Mouse (Mus musculus) forebrain, postnatal 0 days (tissue): ENCODE data around the gene Eif4g1. TPM values are rescaled to one million over a fixed set of nuclear protein-coding genes. Genes with fewer than 3 reads are reported as not detected.
"Not testable (repeated sequence)": the region's sequence is repeated elsewhere in the genome, so short reads cannot be mapped to it uniquely, and the experiment has no call there.

Experiments used
- ATAC-seq: fragments of 200-750 bp; cut with Nextera tagmentation; 2 replicates; pipeline ENCODE4 v1.8.0; 2017; ENCODE audit warnings: mild to moderate bottlenecking, moderate library complexity
- DNase-seq: peaks from one replicate; pipeline ENCODE4 v3.0.0-alpha.2; 2015
- H3K27ac ChIP-seq: fragments of 300-500 bp; sonication (generic); 2 replicates; pipeline ENCODE4 v1.5.1; 2014; ENCODE audit warnings: low read depth, mild to moderate bottlenecking, antibody characterized with exemption, low read length, moderate library complexity, mixed read lengths
- H3K27me3 ChIP-seq: fragments of 300-500 bp; sonication (generic); 2 replicates; pipeline ENCODE4 v1.6.1; 2014; ENCODE audit warnings: mild to moderate bottlenecking, low read length, mixed read lengths; ENCODE audit not compliant: insufficient read depth
- H3K36me3 ChIP-seq: fragments of 300-500 bp; sonication (generic); 2 replicates; pipeline ENCODE4 v1.6.1; 2014; ENCODE audit warnings: mild to moderate bottlenecking, moderate library complexity; ENCODE audit not compliant: insufficient read depth
- H3K4me1 ChIP-seq: fragments of 300-500 bp; sonication (generic); 2 replicates; pipeline ENCODE4 v1.6.1; 2014; ENCODE audit warnings: antibody characterized with exemption; ENCODE audit not compliant: insufficient read depth
- H3K4me2 ChIP-seq: fragments of 300-500 bp; sonication (generic); 2 replicates; pipeline ENCODE4 v1.6.1; 2014; ENCODE audit warnings: low read depth, mild to moderate bottlenecking, moderate library complexity
- H3K4me3 ChIP-seq: fragments of 300-500 bp; sonication (generic); 2 replicates; pipeline ENCODE4 v1.5.1; 2014; ENCODE audit warnings: low read depth, low read length, mixed read lengths
- H3K9ac ChIP-seq: fragments of 300-500 bp; sonication (generic); 2 replicates; pipeline ENCODE4 v1.6.1; 2014; ENCODE audit warnings: mild to moderate bottlenecking
- H3K9me3 ChIP-seq: fragments of 300-500 bp; sonication (generic); 2 replicates; pipeline ENCODE4 v1.6.1; 2016; ENCODE audit warnings: low read length
- CTCF ChIP-seq: sonication (generic); IDR thresholded peaks from 2 replicates; pipeline ENCODE4 v1.5.1; 2016; ENCODE audit warnings: antibody characterized with exemption, control low read depth, low read depth
- WGBS: fragments of 180-500 bp; shearing (Covaris S2); extraction: QIAGEN DNeasy Blood & Tissue Kit; methylation state at CpG from one replicate; pipeline ENCODE4 v1.1.7; 2014; 5-methylcytosine and 5-hydroxymethylcytosine counted together
- polyA plus RNA-seq: library from polyadenylated mRNA; unstranded; fragments of >200 nt; fragmentation: Nextera tagmentation; extraction: Ambion mirVana; gene quantifications from 2 replicates; pipeline ENCODE4 v1.2.1, GENCODE M21; 2015
- total RNA-seq: library from RNA; depleted of rRNA; stranded (reverse); fragments of >200 nt; gene quantifications from 2 replicates; pipeline ENCODE4 v1.2.3, GENCODE M21; 2014; rRNA removed

Gene Eif4g1
- total RNA-seq = 223 and 282 TPM in 2 replicates
- 89.8 and 111 TPM in 2 replicates for polyA plus RNA-seq

DNA sequence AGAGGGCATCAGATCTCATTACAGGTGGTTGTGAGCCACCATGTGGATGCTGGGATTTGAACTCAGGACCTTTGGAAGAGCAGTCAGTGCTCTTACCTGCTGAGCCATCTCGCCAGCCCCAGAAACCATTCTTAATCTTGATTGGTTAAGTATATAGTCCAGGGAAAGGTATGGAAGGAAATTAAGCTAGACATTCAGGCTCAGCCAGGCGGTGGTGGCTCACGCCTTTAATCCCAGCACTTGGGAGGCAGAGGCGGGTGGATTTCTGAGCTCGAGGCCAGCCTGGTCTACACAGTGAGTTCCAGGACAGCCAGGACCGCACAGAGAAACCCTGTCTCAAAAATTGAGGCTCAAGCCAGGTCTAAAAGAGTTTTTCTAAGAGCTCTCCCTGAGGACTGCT, at the start of gene Eif4g1:
Gene Eif4g1, plus strand, starts transcription at position 301 of the 400 bp plus-strand sequence.
- not testable (repeated sequence) for DNase-seq, H3K9ac ChIP-seq, H3K4me1 ChIP-seq, ATAC-seq, H3K36me3 ChIP-seq, H3K27ac ChIP-seq, H3K27me3 ChIP-seq, H3K4me2 ChIP-seq, H3K4me3 ChIP-seq, H3K9me3 ChIP-seq
- 97% methylated on average over 3 of the region's 6 CpGs for WGBS

GRCm38 (mm10) chr16:20619541-20620398, 48.3 kb upstream of the Eif4g1 start:
- 1% methylated on average over 65 of the region's 83 CpGs for WGBS
- H3K27me3 ChIP-seq = no peaks in the 10 kb centered on the region
- peaks cover 5% of the 10 kb centered on the region; the same call in 1 of the 2 replicates for H3K36me3 ChIP-seq
- H3K27ac ChIP-seq = peak overlapping the region; percentile 90
- peak overlapping the region; percentile 87 for H3K9ac ChIP-seq
- ATAC-seq = peak; percentile 5
- H3K4me1 ChIP-seq = peaks cover 5% of the 10 kb centered on the region; the same call in 1 of the 2 replicates
- DNase-seq = peak; percentile 48
- TF ChIP-seq CTCF = no peak
- peak overlapping the region; percentile 90 for H3K4me2 ChIP-seq
- no peaks in the 10 kb centered on the region for H3K9me3 ChIP-seq
- peak overlapping the region; percentile 76 for H3K4me3 ChIP-seq

GRCm38 (mm10) chr16:20620399-20620735, 47.7 kb upstream of the Eif4g1 start:
- no peak for TF ChIP-seq CTCF
- H3K27me3 ChIP-seq = no peaks in the 10 kb centered on the region
- ATAC-seq = peak; percentile 2; the same call in 1 of the 2 replicates

GRCm38 (mm10) chr16:20620751-20621190, 47.3 kb upstream of the Eif4g1 start:
- Histone ChIP-seq H3K27me3 (no peaks in the 10 kb centered on the region), H3K36me3 (peaks cover 5% of the 10 kb centered on the region; the same call in 1 of the 2 replicates), H3K4me3 (peak overlapping the region; percentile 76), H3K4me2 (peak overlapping the region; percentile 90), H3K9me3 (no peaks in the 10 kb centered on the region), H3K4me1 (peaks cover 5% of the 10 kb centered on the region; the same call in 1 of the 2 replicates), H3K27ac (peak overlapping the region; percentile 90), H3K9ac (peak overlapping the region; percentile 87)
- TF ChIP-seq CTCF = no peak
- DNase-seq = peak; percentile 62
- WGBS = under 1% methylated on average over 32 of the region's 32 CpGs
- peak; percentile 8 for ATAC-seq

More at GRCm38 (mm10) chr16:20620399-20620735, 47.7 kb upstream of the Eif4g1 start:
- DNase-seq = peak; percentile 43
- Histone ChIP-seq H3K4me1 (peaks cover 5% of the 10 kb centered on the region; the same call in 1 of the 2 replicates), H3K4me2 (peak overlapping the region; percentile 90), H3K36me3 (peaks cover 5% of the 10 kb centered on the region; the same call in 1 of the 2 replicates), H3K4me3 (peak overlapping the region; percentile 76), H3K9me3 (no peaks in the 10 kb centered on the region), H3K27ac (peak overlapping the region; percentile 90), H3K9ac (peak overlapping the region; percentile 87)
- 0% methylated on average over 9 of the region's 9 CpGs for WGBS

DNA sequence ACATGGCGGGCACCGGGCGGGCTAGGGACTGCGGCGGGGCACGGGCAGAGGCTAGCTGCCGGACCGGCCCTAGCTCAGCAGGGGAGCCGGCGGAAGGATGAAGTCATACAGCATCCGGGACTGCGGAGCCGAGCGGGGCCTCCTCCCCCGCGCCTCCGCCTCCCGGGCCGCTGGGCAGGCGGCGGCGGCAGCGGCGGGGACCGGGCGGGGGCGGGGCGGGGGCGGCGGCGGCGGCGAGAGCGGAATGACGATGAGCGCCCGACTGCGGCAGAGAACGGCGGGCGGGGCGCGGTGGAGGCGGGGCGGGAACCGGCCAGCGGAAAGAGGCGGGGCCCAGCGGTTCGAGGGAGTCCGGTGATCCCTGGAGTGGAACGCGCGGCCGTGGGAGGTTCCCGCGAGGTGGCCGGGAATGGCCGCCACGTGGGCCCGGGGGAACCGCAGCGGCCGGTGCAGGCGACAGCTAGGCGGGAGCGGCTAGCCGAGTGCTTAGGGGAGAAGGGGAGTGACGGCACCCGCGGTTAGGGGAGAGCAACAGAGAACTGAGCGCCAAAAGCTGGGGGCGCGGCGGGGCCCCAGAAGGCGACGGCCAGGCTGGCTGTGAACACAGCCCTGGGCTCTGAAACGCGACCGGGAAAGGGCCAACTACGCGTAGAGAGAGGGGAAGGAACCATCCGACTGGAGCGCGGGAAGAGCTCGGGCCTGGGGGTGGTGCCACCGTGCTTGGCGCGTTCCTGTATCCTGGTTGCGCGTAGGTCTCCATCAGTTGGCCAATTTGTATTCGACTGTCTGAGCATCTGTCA, 46.7 kb upstream of the Eif4g1 start, which contains the start of gene Camk2n2:
Gene Camk2n2, minus strand, starts transcription at position 97 of the 800 bp plus-strand sequence.
- DNase-seq (peak; percentile 72), ATAC-seq (peak; percentile 69)
- peaks cover 5% of the 10 kb centered on the region; the same call in 1 of the 2 replicates for H3K36me3 ChIP-seq
- peaks cover 5% of the 10 kb centered on the region; the same call in 1 of the 2 replicates for H3K4me1 ChIP-seq
- peak within 1 kb of the TSS; percentile 76 for H3K4me3 ChIP-seq
- no peaks in the 10 kb centered on the region for H3K27me3 ChIP-seq
- WGBS = 2% methylated on average over 73 of the region's 92 CpGs
- no peak for TF ChIP-seq CTCF
- H3K9ac ChIP-seq = peak within 1 kb of the TSS; percentile 87
- H3K9me3 ChIP-seq = no peaks in the 10 kb centered on the region
- H3K27ac ChIP-seq = peak within 1 kb of the TSS; percentile 90
- peak within 1 kb of the TSS; percentile 90 for H3K4me2 ChIP-seq

GRCm38 (mm10) chr16:20621991-20622685, 46.0 kb upstream of the Eif4g1 start:
- ATAC-seq = peak; percentile 73
- H3K9ac ChIP-seq = peak overlapping the region; percentile 87
- no peak for TF ChIP-seq CTCF
- H3K27me3 ChIP-seq = no peaks in the 10 kb centered on the region
- peak overlapping the region; percentile 76 for H3K4me3 ChIP-seq
- H3K36me3 ChIP-seq = peaks cover 5% of the 10 kb centered on the region; the same call in 1 of the 2 replicates
- no peaks in the 10 kb centered on the region for H3K9me3 ChIP-seq
- H3K4me2 ChIP-seq = peak overlapping the region; percentile 90
- H3K4me1 ChIP-seq = peaks cover 5% of the 10 kb centered on the region; the same call in 1 of the 2 replicates
- 5% methylated on average over 37 of the region's 37 CpGs for WGBS
- peak; percentile 80 for DNase-seq
- peak overlapping the region; percentile 90 for H3K27ac ChIP-seq
